Comparison of ENCODE assay signal across 24 mouse cellular contexts in genomic region chr3:90069688-90070087, GRCm38 (mm10).
"Had no signal": no experiment of that assay in that cellular context is flagged by ENCODE, and none has a peak within 500 bp of the region (broad histone marks: within the 10 kb centered on the region; RNA-seq: fewer than 3 reads in every experiment).

No protein-coding gene starts in this region.

- DNase-seq: gastrocnemius, postnatal 14 days; gastrocnemius, postnatal 36 days; heart, adult 11 months; heart, adult 2 months; heart, postnatal 14 days; heart, postnatal 36 days; kidney, adult 11 months; kidney, adult 2 months; kidney, adult 9 months; kidney, postnatal 10 days; kidney, postnatal 36 days; layer of hippocampus, adult 9-11 months; layer of hippocampus, postnatal 36 days; left cerebral cortex, postnatal 4 days had no signal

- H3K4me2 ChIP-seq: heart, embryonic 11.5 days; heart, embryonic 13.5 days; heart, embryonic 15.5 days; hindbrain, embryonic 13.5 days; hindbrain, embryonic 15.5 days; limb, embryonic 13.5 days; limb, embryonic 15.5 days; liver, embryonic 11.5 days had no signal

- H3K4me1 ChIP-seq: hindbrain, embryonic 13.5 days; hindbrain, embryonic 15.5 days; limb, embryonic 13.5 days; limb, embryonic 15.5 days had no signal

- ATAC-seq: hindbrain, postnatal 0 days; intestine, embryonic 16.5 days had no signal

- H3K27me3 ChIP-seq: heart, embryonic 13.5 days; heart, embryonic 15.5 days; hindbrain, embryonic 13.5 days; hindbrain, embryonic 15.5 days; limb, embryonic 13.5 days; limb, embryonic 15.5 days had no signal

- H3K4me3 ChIP-seq: heart, adult 2 months; heart, embryonic 13.5 days; heart, embryonic 15.5 days; hindbrain, embryonic 13.5 days; hindbrain, embryonic 15.5 days; limb, embryonic 13.5 days; limb, embryonic 15.5 days had no signal

- H3K9me3 ChIP-seq: heart, embryonic 13.5 days; heart, embryonic 15.5 days; hindbrain, embryonic 13.5 days; hindbrain, embryonic 15.5 days; limb, embryonic 13.5 days; limb, embryonic 15.5 days had no signal

- H3K36me3 ChIP-seq: heart, embryonic 15.5 days; hindbrain, embryonic 15.5 days; limb, embryonic 15.5 days had no signal
